8 mouse cellular contexts compared by ENCODE assay signal in genomic region chr13:95534131-95534561, GRCm38 (mm10). TPM values are rescaled to one million over a fixed set of nuclear protein-coding genes. Genes with fewer than 3 reads are reported as not detected.
DNase-seq lines count a peak whose midpoint lies in the region; ATAC-seq and TF ChIP-seq lines count a peak whose summit lies in the region.

No protein-coding gene starts in this region.

- no peak for TF ChIP-seq CTCF in lung, embryonic 14.5 days (IDR thresholded peaks at IDR 0.05; ENCODE audit: low read depth)
- TF ChIP-seq CTCF in lung, adult 2 months (IDR thresholded peaks at IDR 0.05; ENCODE audit: insufficient read depth, low read length), result no peak

- TF ChIP-seq POLR2A in lung, adult 2 months (IDR thresholded peaks at IDR 0.05; ENCODE audit: borderline replicate concordance, extremely low read depth, low read depth, low read length), result no peak

- peak; percentile 75 for DNase-seq in lung, embryonic 14.5 days
- DNase-seq in lung, adult 2 months, result no peak
- no peak for DNase-seq in ovary, postnatal 36 days (ENCODE audit: low spot score)
- no peak for DNase-seq in thymus, postnatal 10 days (ENCODE audit: low spot score in 2 of 2)

- WGBS in lung, embryonic 14.5 days, result 4% methylated on average over 5 of the region's 5 CpGs
- 5% methylated on average over 5 of the region's 5 CpGs for WGBS in lung, adult 2 months
- WGBS in heart, embryonic 15.5 days, result 20% methylated on average over 5 of the region's 5 CpGs
- 4% methylated on average over 5 of the region's 5 CpGs for WGBS in limb, embryonic 12.5 days
- WGBS in stomach, embryonic 14.5 days, result 5% methylated on average over 5 of the region's 5 CpGs

- H3K4me1 ChIP-seq in lung, embryonic 14.5 days (ENCODE audit: insufficient read depth), result peaks cover 4% of the 10 kb centered on the region; the same call in 1 of the 2 replicates
- peaks cover 2% of the 10 kb centered on the region; the same call in 1 of the 2 replicates for H3K4me1 ChIP-seq in lung, adult 2 months (ENCODE audit: control insufficient read depth, insufficient read depth, low read length)
- H3K4me1 ChIP-seq in heart, embryonic 15.5 days (replicated peaks), result peaks cover 25% of the 10 kb centered on the region
- peaks cover 36% of the 10 kb centered on the region for H3K4me1 ChIP-seq in limb, embryonic 12.5 days (replicated peaks)
- peaks cover 27% of the 10 kb centered on the region for H3K4me1 ChIP-seq in stomach, embryonic 14.5 days (ENCODE audit: control insufficient read depth, insufficient read depth, low read length)

- peak overlapping the region; percentile 9; the same call in 1 of the 2 replicates for H3K9ac ChIP-seq in lung, embryonic 14.5 days
- no peak overlapping the region for H3K9ac ChIP-seq in heart, embryonic 15.5 days
- H3K9ac ChIP-seq in limb, embryonic 12.5 days (replicated peaks), result peak overlapping the region; percentile 44
- H3K9ac ChIP-seq in stomach, embryonic 14.5 days (replicated peaks; ENCODE audit: low read depth, low read length), result no peak overlapping the region

- no peaks in the 10 kb centered on the region for H3K9me3 ChIP-seq in lung, embryonic 14.5 days (ENCODE audit: low read depth, low read length)
- no peaks in the 10 kb centered on the region for H3K9me3 ChIP-seq in heart, embryonic 15.5 days (replicated peaks)
- H3K9me3 ChIP-seq in limb, embryonic 12.5 days, result no peaks in the 10 kb centered on the region
- H3K9me3 ChIP-seq in stomach, embryonic 14.5 days (ENCODE audit: control insufficient read depth, low read depth, low read length), result no peaks in the 10 kb centered on the region

- H3K4me3 ChIP-seq in lung, embryonic 14.5 days (ENCODE audit: low read depth, low read length), result no peak overlapping the region
- H3K4me3 ChIP-seq in lung, adult 2 months (replicated peaks; ENCODE audit: extremely low read depth, low read depth, low read length), result no peak overlapping the region
- no peak overlapping the region for H3K4me3 ChIP-seq in heart, embryonic 15.5 days
- H3K4me3 ChIP-seq in limb, embryonic 12.5 days (replicated peaks), result 0 out of 2 replicates have a peak overlapping the region, but pooled peaks have one; percentile 9
- no peak overlapping the region for H3K4me3 ChIP-seq in stomach, embryonic 14.5 days (ENCODE audit: low read depth, low read length)

- ATAC-seq in lung, embryonic 14.5 days (ENCODE audit: insufficient read depth), result peak; percentile 19; the same call in 1 of the 2 replicates
- ATAC-seq in heart, embryonic 15.5 days (replicated peaks; ENCODE audit: insufficient number of reproducible peaks, insufficient read depth, low FRiP score, low read depth), result no peak
- ATAC-seq in limb, embryonic 12.5 days (ENCODE audit: insufficient number of reproducible peaks, insufficient read depth, low FRiP score, low TSS enrichment, low read depth), result peak; percentile 61
- no peak; the same call in 1 of the 2 replicates for ATAC-seq in stomach, embryonic 14.5 days (ENCODE audit: insufficient number of reproducible peaks, insufficient read depth, low FRiP score, low read depth)
- no peak for ATAC-seq in activated CD4-positive, CD25-positive, alpha-beta regulatory T cell, adult 4 months

- peak overlapping the region; percentile 71; the same call in 1 of the 2 replicates for H3K27ac ChIP-seq in lung, embryonic 14.5 days (ENCODE audit: low read depth)
- 0 out of 2 replicates have a peak overlapping the region, but pooled peaks have one; percentile 6 for H3K27ac ChIP-seq in heart, embryonic 15.5 days
- no peak overlapping the region for H3K27ac ChIP-seq in limb, embryonic 12.5 days
- H3K27ac ChIP-seq in stomach, embryonic 14.5 days (ENCODE audit: low read length), result peak overlapping the region; percentile 44

- H3K4me2 ChIP-seq in lung, embryonic 14.5 days, result peak overlapping the region; percentile 44
- H3K4me2 ChIP-seq in heart, embryonic 15.5 days, result peak overlapping the region; percentile 39
- peak overlapping the region; percentile 50 for H3K4me2 ChIP-seq in limb, embryonic 12.5 days
- peak overlapping the region; percentile 26 for H3K4me2 ChIP-seq in stomach, embryonic 14.5 days (replicated peaks; ENCODE audit: low read depth, low read length)

- H3K27me3 ChIP-seq in lung, embryonic 14.5 days (ENCODE audit: insufficient read depth, low read length), result no peaks in the 10 kb centered on the region
- H3K27me3 ChIP-seq in heart, embryonic 15.5 days, result 0 out of 2 replicates have a peak, but pooled peaks cover 3% of the 10 kb centered on the region
- H3K27me3 ChIP-seq in limb, embryonic 12.5 days, result peaks cover 12% of the 10 kb centered on the region; the same call in 1 of the 2 replicates
- H3K27me3 ChIP-seq in stomach, embryonic 14.5 days (ENCODE audit: control insufficient read depth, insufficient read depth, low read length), result no peaks in the 10 kb centered on the region

- H3K36me3 ChIP-seq in lung, embryonic 14.5 days (ENCODE audit: insufficient read depth), result no peaks in the 10 kb centered on the region
- no peaks in the 10 kb centered on the region for H3K36me3 ChIP-seq in heart, embryonic 15.5 days
- H3K36me3 ChIP-seq in limb, embryonic 12.5 days, result no peaks in the 10 kb centered on the region
- no peaks in the 10 kb centered on the region for H3K36me3 ChIP-seq in stomach, embryonic 14.5 days (ENCODE audit: control insufficient read depth, insufficient read depth, low read length)

RNA-seq across cellular contexts. Expression of gene F2rl1, which starts 9.1 kb away (rescaled TPM):
- 4.1 and 4.5 TPM in 2 replicates for polyA plus RNA-seq in lung, embryonic 14.5 days (2014; fragmentation: Nextera tagmentation; extraction: Ambion mirVana)
- polyA plus RNA-seq in lung, adult 2 months (2012; rRNA removed), result 10.7 and 12.4 TPM in 2 replicates
- 0.72 and 1.4 TPM in 2 replicates for polyA plus RNA-seq in heart, embryonic 15.5 days (2015; fragmentation: Nextera tagmentation; extraction: Ambion mirVana)
- polyA plus RNA-seq in limb, embryonic 12.5 days (2016; fragmentation: Nextera tagmentation; extraction: Ambion mirVana), result 0.08 and 0.11 TPM in 2 replicates
- 11.4 and 13.8 TPM in 2 replicates for polyA plus RNA-seq in stomach, embryonic 14.5 days (2014; fragmentation: Nextera tagmentation; extraction: Ambion mirVana)
- 10 to 100 TPM; 17.0 to 21.0 TPM for polyA plus RNA-seq in activated CD4-positive, CD25-positive, alpha-beta regulatory T cell, adult 4 months (2017; shearing (Covaris generic))

RNA-seq across cellular contexts. Expression of gene S100z, which starts 55.6 kb away (rescaled TPM):
- 0.74 TPM in 1 of 2 replicates, not detected in the other for polyA plus RNA-seq in lung, embryonic 14.5 days (2014; fragmentation: Nextera tagmentation; extraction: Ambion mirVana)
- polyA plus RNA-seq in lung, adult 2 months (2012; rRNA removed), result 0.49 TPM in 1 of 2 replicates, not detected in the other
- not detected in 2 replicates for polyA plus RNA-seq in heart, embryonic 15.5 days (2015; fragmentation: Nextera tagmentation; extraction: Ambion mirVana)
- not detected in 2 replicates for polyA plus RNA-seq in limb, embryonic 12.5 days (2016; fragmentation: Nextera tagmentation; extraction: Ambion mirVana)
- polyA plus RNA-seq in stomach, embryonic 14.5 days (2014; fragmentation: Nextera tagmentation; extraction: Ambion mirVana), result 0.78 TPM in 1 of 2 replicates, not detected in the other
- not detected for polyA plus RNA-seq in activated CD4-positive, CD25-positive, alpha-beta regulatory T cell, adult 4 months (2017; shearing (Covaris generic))

Comparison
In these comparisons a context has a peak if more than half of its experiments do, and no peak if none do; other contexts are left out.
1. ATAC-seq: peak in lung, embryonic 14.5 days (single experiment) and limb, embryonic 12.5 days (single experiment); none in heart, embryonic 15.5 days (single experiment), stomach, embryonic 14.5 days (single experiment) and activated CD4-positive, CD25-positive, alpha-beta regulatory T cell, adult 4 months (single experiment).
2. H3K9ac ChIP-seq: peak in lung, embryonic 14.5 days (single experiment) and limb, embryonic 12.5 days (single experiment); none in heart, embryonic 15.5 days (single experiment) and stomach, embryonic 14.5 days (single experiment).
3. Peak in every context shown above with its lines, with median percentiles within 50 percentile points of each other: H3K4me2 ChIP-seq.